Mouse (Mus musculus) bone marrow macrophage, adult 2 months (primary cell): ENCODE data around the gene Etl4. TPM values are rescaled to one million over a fixed set of nuclear protein-coding genes. Genes with fewer than 3 reads are reported as not detected.

ENCODE experiments used
- H3K27ac ChIP-seq: 2 replicates; pipeline ENCODE4 v1.5.1; 2012; ENCODE audit warnings: low read depth, low read length; ENCODE audit not compliant: insufficient read depth
- H3K4me1 ChIP-seq: 2 replicates; pipeline ENCODE4 v1.6.1; 2012; ENCODE audit warnings: low read length; ENCODE audit not compliant: control insufficient read depth, insufficient read depth
- H3K4me3 ChIP-seq: 2 replicates; pipeline ENCODE4 v1.5.1; 2012; ENCODE audit warnings: mild to moderate bottlenecking, low read length, moderate library complexity; ENCODE audit not compliant: insufficient read depth
- CTCF ChIP-seq: IDR thresholded peaks from 2 replicates; pipeline ENCODE4 v1.5.1; 2012; ENCODE audit warnings: low read depth, mild to moderate bottlenecking, low read length, moderate library complexity
- POLR2A ChIP-seq: IDR thresholded peaks from 2 replicates; pipeline ENCODE4 v1.6.1; 2012; ENCODE audit warnings: mild to moderate bottlenecking, low read depth, low read length, borderline replicate concordance
- polyA plus RNA-seq: library from polyadenylated mRNA; stranded (reverse); fragments of >200 nt; gene quantifications from 2 replicates; pipeline ENCODE4 v1.2.4, GENCODE M21; 2012; ENCODE audit not compliant: missing spikeins, insufficient read depth, insufficient read length

Gene Etl4
- polyA plus RNA-seq, 1 experiment, result 7.3 TPM

- H3K27ac ChIP-seq, result no peak overlapping the region
- no peak overlapping the region for H3K4me3 ChIP-seq
- no peaks in the 10 kb centered on the region for H3K4me1 ChIP-seq
- TF ChIP-seq CTCF, result no peak
- TF ChIP-seq POLR2A, result no peak
Observed at GRCm38 (mm10) chr2:20517853-20518252, 608.3 kb downstream of the Etl4 start.

- Histone ChIP-seq H3K4me1 (no peaks in the 10 kb centered on the region), H3K4me3 (no peak overlapping the region), H3K27ac (no peak overlapping the region)
- TF ChIP-seq CTCF (no peak), POLR2A (no peak)
Observed at GRCm38 (mm10) chr2:20518506-20518905, 608.9 kb downstream of the Etl4 start.

DNA sequence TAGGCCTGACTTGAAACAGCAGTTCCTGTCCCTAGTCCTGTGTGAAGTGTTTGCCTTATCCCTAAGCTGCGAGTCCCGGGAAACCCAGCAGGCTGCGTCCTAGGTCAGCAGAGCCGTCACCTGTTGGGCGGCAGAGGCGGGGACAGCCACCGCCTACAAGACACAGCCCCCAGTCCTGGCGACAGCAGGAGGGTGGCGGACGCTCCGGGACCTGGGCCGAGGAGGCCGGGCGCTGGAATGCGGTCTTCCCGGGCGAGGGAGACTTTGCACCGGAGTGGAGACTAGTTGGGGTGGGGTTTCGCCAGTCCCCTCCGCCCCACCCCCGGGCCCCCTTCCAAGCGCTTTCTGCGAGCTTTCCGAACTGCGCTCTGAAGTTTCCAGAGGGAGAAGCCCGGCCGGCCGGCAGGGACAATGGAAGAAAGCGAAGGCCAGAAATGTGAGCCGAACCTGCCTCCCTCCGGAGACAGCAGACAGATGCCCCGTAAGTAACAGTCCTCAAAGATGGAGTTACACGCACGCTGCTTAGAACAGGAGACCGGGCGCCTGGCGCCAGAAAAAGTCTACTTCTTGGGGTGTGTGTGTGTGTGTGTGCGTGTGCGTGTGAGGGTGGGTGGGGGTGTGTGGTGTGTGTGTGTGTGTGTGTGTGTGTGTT is 610.0 kb downstream of the Etl4 start:
- no peak overlapping the region for H3K27ac ChIP-seq
- TF ChIP-seq CTCF (no peak), POLR2A (no peak)
- H3K4me3 ChIP-seq, result no peak overlapping the region

GRCm38 (mm10) chr2:20520099-20520475 is 610.5 kb downstream of the Etl4 start:
- Histone ChIP-seq H3K4me3 (no peak overlapping the region), H3K27ac (no peak overlapping the region), H3K4me1 (no peaks in the 10 kb centered on the region)
- no peak for TF ChIP-seq CTCF
- TF ChIP-seq POLR2A, result no peak

More for the DNA sequence above, 610.0 kb downstream of the Etl4 start:
- H3K4me1 ChIP-seq, result no peaks in the 10 kb centered on the region

DNA sequence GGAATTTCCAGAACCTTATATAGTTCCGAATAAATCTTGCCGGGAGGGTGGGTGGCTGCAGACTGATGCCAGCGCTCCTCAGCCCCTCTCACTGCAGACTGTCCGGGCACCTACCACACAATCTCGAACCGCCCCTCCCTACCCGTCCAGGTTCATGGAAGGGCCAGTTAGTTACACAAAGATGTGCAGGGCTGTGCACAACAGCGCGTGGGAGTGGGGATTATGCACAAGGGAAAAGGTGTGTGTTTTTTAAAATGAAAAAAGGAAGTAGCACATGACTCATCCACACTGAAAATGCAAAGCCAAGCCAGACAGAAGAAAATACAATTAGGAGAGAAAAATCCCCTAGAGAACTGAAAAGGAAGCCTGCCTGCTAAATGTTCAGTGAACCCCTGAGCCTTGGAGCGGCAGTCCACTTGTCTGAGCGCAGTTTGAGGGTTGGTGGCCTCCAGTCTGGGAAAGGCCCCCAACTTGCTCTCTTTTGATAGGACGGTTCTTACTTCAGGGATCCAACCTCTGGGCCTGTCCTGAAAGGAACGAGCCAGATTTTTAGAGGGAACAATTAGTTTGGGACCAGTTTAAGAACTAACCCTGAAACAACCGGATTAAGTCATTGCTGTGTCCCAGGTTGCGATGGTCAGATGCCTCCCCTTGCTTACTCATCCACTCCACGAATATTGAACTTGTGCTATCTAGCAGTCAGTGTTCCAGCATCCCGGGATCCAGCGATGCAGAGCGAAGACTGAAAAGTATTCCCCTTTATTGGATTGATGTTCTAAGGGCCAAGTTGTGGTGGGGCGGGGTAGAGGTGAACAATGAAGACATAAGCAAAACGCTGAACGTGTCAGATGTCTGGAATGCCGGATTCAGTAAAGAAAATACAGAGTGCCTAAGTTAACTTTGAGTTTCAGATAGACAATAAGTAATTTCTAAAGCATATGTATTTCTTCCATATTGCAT is 611.3 kb downstream of the Etl4 start:
- no peak overlapping the region for H3K27ac ChIP-seq
- TF ChIP-seq CTCF, result no peak
- no peak for TF ChIP-seq POLR2A
- H3K4me3 ChIP-seq, result no peak overlapping the region
- no peaks in the 10 kb centered on the region for H3K4me1 ChIP-seq

- Histone ChIP-seq H3K4me3 (no peak overlapping the region), H3K27ac (no peak overlapping the region), H3K4me1 (no peaks in the 10 kb centered on the region)
- TF ChIP-seq POLR2A (no peak), CTCF (no peak)
Observed at GRCm38 (mm10) chr2:20521686-20522285, 612.2 kb downstream of the Etl4 start.

GRCm38 (mm10) chr2:20523636-20524035 is 614.1 kb downstream of the Etl4 start:
- TF ChIP-seq CTCF, result no peak
- TF ChIP-seq POLR2A, result no peak
- no peak overlapping the region for H3K4me3 ChIP-seq
- no peak overlapping the region for H3K27ac ChIP-seq
- no peaks in the 10 kb centered on the region for H3K4me1 ChIP-seq

- no peaks in the 10 kb centered on the region for H3K4me1 ChIP-seq
Observed at GRCm38 (mm10) chr2:20525879-20526593, 616.5 kb downstream of the Etl4 start.

GRCm38 (mm10) chr2:20526856-20527255 is 617.3 kb downstream of the Etl4 start:
- TF ChIP-seq CTCF, result no peak
- no peak for TF ChIP-seq POLR2A
- H3K4me1 ChIP-seq, result no peaks in the 10 kb centered on the region
- no peak overlapping the region for H3K4me3 ChIP-seq
- no peak overlapping the region for H3K27ac ChIP-seq

More at GRCm38 (mm10) chr2:20525879-20526593, 616.5 kb downstream of the Etl4 start:
- H3K4me3 ChIP-seq, result no peak overlapping the region
- TF ChIP-seq POLR2A (no peak), CTCF (no peak)
- H3K27ac ChIP-seq, result no peak overlapping the region
